Mouse (Mus musculus) liver, embryonic 13.5 days (tissue): Measurements from ENCODE around the gene Nes. TPM values are rescaled to one million over a fixed set of nuclear protein-coding genes. Genes with fewer than 3 reads are reported as not detected.

ENCODE experiments used
- ATAC-seq: fragments of 200-750 bp; cut with Nextera tagmentation; 2 replicates; pipeline ENCODE4 v1.8.0; 2017; ENCODE audit warnings: low read depth, mild to moderate bottlenecking, moderate number of reproducible peaks, moderate library complexity
- DNase-seq: peaks from one replicate; pipeline ENCODE4 v3.0.0; 2022
- H3K27ac ChIP-seq: fragments of 300-500 bp; sonication (generic); 2 replicates; pipeline ENCODE4 v1.5.1; 2015; ENCODE audit warnings: moderate library complexity, mild to moderate bottlenecking, inconsistent platforms
- H3K27me3 ChIP-seq: fragments of 300-500 bp; sonication (generic); 2 replicates; pipeline ENCODE4 v1.6.1; 2015; ENCODE audit warnings: mild to moderate bottlenecking, inconsistent platforms
- H3K36me3 ChIP-seq: fragments of 300-500 bp; sonication (generic); 2 replicates; pipeline ENCODE4 v1.6.1; 2015; ENCODE audit warnings: mild to moderate bottlenecking, inconsistent platforms
- H3K4me1 ChIP-seq: fragments of 300-500 bp; sonication (generic); replicated peaks from 2 replicates; pipeline ENCODE4 v1.6.1; 2015; ENCODE audit warnings: inconsistent platforms
- H3K4me2 ChIP-seq: fragments of 300-500 bp; sonication (generic); 2 replicates; pipeline ENCODE4 v1.6.1; 2015; ENCODE audit warnings: inconsistent platforms, mild to moderate bottlenecking, moderate library complexity
- H3K4me3 ChIP-seq: fragments of 300-500 bp; sonication (generic); replicated peaks from 2 replicates; pipeline ENCODE4 v1.5.1; 2015; ENCODE audit warnings: mild to moderate bottlenecking, inconsistent platforms
- H3K9ac ChIP-seq: fragments of 300-500 bp; sonication (generic); 2 replicates; pipeline ENCODE4 v1.6.1; 2015; ENCODE audit warnings: mild to moderate bottlenecking, inconsistent platforms
- H3K9me3 ChIP-seq: fragments of 300-500 bp; sonication (generic); replicated peaks from 2 replicates; pipeline ENCODE4 v1.6.1; 2016; ENCODE audit warnings: inconsistent platforms
- WGBS: fragments of 180-500 bp; shearing (Covaris S2); methylation state at CpG from one replicate; pipeline ENCODE4 v1.1.7; 2015; ENCODE audit not compliant: insufficient replicate concordance; 5-methylcytosine and 5-hydroxymethylcytosine counted together
- polyA plus RNA-seq: library from polyadenylated mRNA; unstranded; fragments of >200 nt; fragmentation: Nextera tagmentation; extraction: Ambion mirVana; gene quantifications from 2 replicates; pipeline ENCODE4 v1.2.1, GENCODE M21; 2015

Nes gene
- 2.6 and 2.8 TPM in 2 replicates for polyA plus RNA-seq

GRCm38 (mm10) chr3:87970939-87971488 is at the start of gene Nes:
Nes (plus strand) TSS chr3:87971078.
- peaks cover 26% of the 10 kb centered on the region for H3K4me1 ChIP-seq
- H3K4me3 ChIP-seq = peak within 1 kb of the TSS; percentile 53
- no peaks in the 10 kb centered on the region for H3K9me3 ChIP-seq
- H3K9ac ChIP-seq = peak within 1 kb of the TSS; percentile 51
- peak within 1 kb of the TSS; percentile 61 for H3K4me2 ChIP-seq
- DNase-seq = no peak
- no peaks in the 10 kb centered on the region for H3K36me3 ChIP-seq
- 0 out of 2 replicates have a peak, but pooled peaks have one; percentile 20 for ATAC-seq
- no peak within 1 kb of the TSS for H3K27ac ChIP-seq
- peaks cover 81% of the 10 kb centered on the region for H3K27me3 ChIP-seq
- WGBS = under 1% methylated on average over 44 of the region's 44 CpGs

GRCm38 (mm10) chr3:87924996-87925395 is 45.9 kb upstream of the Nes start:
- peaks cover 62% of the 10 kb centered on the region for H3K36me3 ChIP-seq
- H3K9ac ChIP-seq = no peak overlapping the region
- H3K9me3 ChIP-seq = no peaks in the 10 kb centered on the region
- no peaks in the 10 kb centered on the region for H3K27me3 ChIP-seq
- 80% methylated on average over 7 of the region's 7 CpGs for WGBS
- peaks cover 24% of the 10 kb centered on the region for H3K4me1 ChIP-seq
- no peak overlapping the region for H3K4me2 ChIP-seq
- 0 out of 2 replicates have a peak overlapping the region, but pooled peaks have one; percentile 3 for H3K27ac ChIP-seq
- no peak overlapping the region for H3K4me3 ChIP-seq
- ATAC-seq (no peak), DNase-seq (no peak)

GRCm38 (mm10) chr3:87927452-87927851 is 43.4 kb upstream of the Nes start:
- H3K27ac ChIP-seq = no peak overlapping the region
- no peak overlapping the region for H3K9ac ChIP-seq
- ATAC-seq = no peak
- WGBS = 78% methylated on average over 5 of the region's 5 CpGs
- H3K4me2 ChIP-seq = no peak overlapping the region
- no peaks in the 10 kb centered on the region for H3K9me3 ChIP-seq
- H3K4me3 ChIP-seq = no peak overlapping the region
- H3K27me3 ChIP-seq = no peaks in the 10 kb centered on the region
- no peak for DNase-seq
- H3K4me1 ChIP-seq = peaks cover 32% of the 10 kb centered on the region
- peaks cover 65% of the 10 kb centered on the region for H3K36me3 ChIP-seq

DNA sequence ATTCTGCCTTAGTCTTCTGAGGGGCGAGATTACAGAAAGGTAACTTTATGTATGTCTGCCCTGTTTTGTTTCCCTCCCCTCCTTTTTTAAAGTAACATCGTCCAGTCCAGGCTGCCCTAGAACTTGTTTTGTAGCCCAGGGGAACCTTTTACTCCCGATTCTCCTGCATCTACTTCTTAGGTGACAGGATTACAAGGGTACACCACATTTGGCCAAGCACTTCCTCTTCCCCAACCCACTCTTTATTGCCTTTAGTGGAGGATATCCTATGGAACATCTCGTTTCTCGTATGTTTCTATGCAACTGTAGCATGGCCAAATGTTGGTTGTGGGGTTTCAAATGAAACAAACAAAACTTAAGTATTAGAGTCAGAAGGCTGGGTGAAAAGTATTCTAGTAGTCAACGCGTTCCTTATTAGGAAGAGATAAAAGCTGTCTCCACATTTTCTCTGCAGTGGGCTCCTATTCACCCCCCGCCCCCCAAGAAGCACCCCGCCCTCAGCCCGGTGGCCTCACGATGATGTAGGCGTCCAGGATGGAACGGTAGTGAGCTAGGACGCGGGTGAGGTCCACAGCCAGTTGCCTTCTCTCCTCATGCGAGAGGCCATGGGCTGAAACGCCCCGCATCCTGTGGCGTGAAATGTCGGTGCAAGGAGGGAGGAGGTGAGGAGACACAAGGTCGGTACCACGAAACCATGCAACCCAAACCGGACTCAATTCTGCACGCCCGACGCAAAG is 41.4 kb upstream of the Nes start:
- Histone ChIP-seq H3K36me3 (peaks cover 63% of the 10 kb centered on the region), H3K27ac (peak overlapping the region; percentile 88), H3K4me3 (peak overlapping the region; percentile 86), H3K9me3 (no peaks in the 10 kb centered on the region), H3K9ac (peak overlapping the region; percentile 87), H3K4me2 (peak overlapping the region; percentile 87), H3K27me3 (no peaks in the 10 kb centered on the region), H3K4me1 (peaks cover 46% of the 10 kb centered on the region)
- WGBS = 3% methylated on average over 26 of the region's 26 CpGs
- ATAC-seq (peak; percentile 61), DNase-seq (no peak)

DNA sequence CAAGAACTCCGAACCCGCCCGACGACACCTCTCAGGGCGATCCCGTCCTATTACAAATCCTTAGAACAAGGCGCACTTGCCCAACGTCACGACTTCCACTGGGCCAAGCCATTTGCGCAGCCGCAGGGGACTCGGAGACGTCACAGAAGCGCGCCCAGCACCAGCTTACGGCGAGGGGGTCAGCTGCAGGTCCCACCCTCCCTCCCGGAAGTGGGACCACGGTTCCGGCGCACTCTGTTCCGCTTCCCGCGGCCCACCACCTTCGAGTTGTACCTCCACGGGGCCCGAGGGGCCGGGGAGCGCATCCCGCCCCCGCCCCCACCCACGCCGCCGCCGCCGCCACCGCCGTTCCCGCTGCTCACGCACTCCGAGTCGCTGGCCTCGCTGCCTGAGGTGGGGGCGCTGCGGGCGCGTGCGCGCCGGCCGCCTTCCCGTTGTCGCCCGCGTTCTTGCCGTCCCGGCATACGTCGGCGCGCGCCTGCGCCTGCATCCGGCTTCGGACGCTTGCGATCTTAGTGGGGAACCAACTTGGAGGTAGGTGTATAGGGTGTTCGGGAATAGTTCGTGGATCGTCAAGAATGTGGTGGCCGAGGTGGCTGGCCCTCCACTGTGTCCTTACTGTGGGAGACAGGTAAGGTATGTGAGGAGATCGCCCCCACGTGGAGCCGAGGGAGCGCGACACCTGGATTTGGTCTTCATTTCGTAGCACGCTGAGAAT is 40.6 kb upstream of the Nes start, which contains the start of the genes Isg20l2 and Rrnad1:
TSS of gene Isg20l2 (plus strand) at position 237 of the 718 bp plus-strand sequence.
TSS of gene Rrnad1 (minus strand) at position 640 of the 718 bp plus-strand sequence.
- no peaks in the 10 kb centered on the region for H3K27me3 ChIP-seq

DNA sequence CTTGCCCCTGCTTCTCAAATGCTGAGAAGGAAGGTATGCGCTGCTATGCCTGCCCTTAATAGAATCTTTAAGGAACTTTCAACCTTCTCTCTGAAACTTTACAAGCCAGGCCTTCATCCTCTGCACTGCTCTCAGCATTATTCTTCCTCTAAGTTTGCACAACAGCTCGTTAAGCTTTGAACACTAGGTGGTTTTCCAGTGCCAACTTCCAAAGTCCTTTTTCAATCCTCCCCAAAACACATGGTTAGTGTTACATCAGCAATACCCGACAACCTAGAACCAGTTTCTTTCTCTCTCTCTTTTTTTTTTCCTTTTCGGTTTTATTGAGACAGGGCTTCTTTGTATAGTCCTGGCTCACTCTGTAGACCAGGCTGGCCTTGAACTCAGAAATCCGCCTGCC is 36.9 kb upstream of the Nes start:
- Histone ChIP-seq H3K4me2 (no peak overlapping the region), H3K36me3 (peaks cover 76% of the 10 kb centered on the region), H3K4me3 (no peak overlapping the region), H3K27ac (no peak overlapping the region), H3K27me3 (no peaks in the 10 kb centered on the region), H3K9me3 (no peaks in the 10 kb centered on the region), H3K4me1 (peaks cover 55% of the 10 kb centered on the region), H3K9ac (no peak overlapping the region)
- no peak for ATAC-seq
- 74% methylated on average over 5 of the region's 5 CpGs for WGBS
- no peak for DNase-seq

More for the DNA sequence above, 40.6 kb upstream of the Nes start, which contains the start of the genes Isg20l2 and Rrnad1:
- Histone ChIP-seq H3K27ac (peak within 1 kb of the TSS; percentile 88), H3K4me1 (peaks cover 52% of the 10 kb centered on the region), H3K9ac (peak within 1 kb of the TSS; percentile 87), H3K4me2 (peak within 1 kb of the TSS; percentile 87), H3K9me3 (no peaks in the 10 kb centered on the region), H3K36me3 (peaks cover 62% of the 10 kb centered on the region), H3K4me3 (peak within 1 kb of the TSS; percentile 86)
- ATAC-seq (peak; percentile 94), DNase-seq (peak; percentile 92)
- under 1% methylated on average over 76 of the region's 78 CpGs for WGBS

- no peak for ATAC-seq
- H3K27me3 ChIP-seq = no peaks in the 10 kb centered on the region
- no peak overlapping the region for H3K4me2 ChIP-seq
- H3K27ac ChIP-seq = no peak overlapping the region
- no peak overlapping the region for H3K9ac ChIP-seq
- peaks cover 80% of the 10 kb centered on the region for H3K36me3 ChIP-seq
- WGBS = 71% methylated on average over 4 of the region's 4 CpGs
- no peaks in the 10 kb centered on the region for H3K9me3 ChIP-seq
- H3K4me3 ChIP-seq = no peak overlapping the region
- H3K4me1 ChIP-seq = peaks cover 51% of the 10 kb centered on the region
- no peak for DNase-seq
Measured at GRCm38 (mm10) chr3:87934501-87934900, 36.4 kb upstream of the Nes start.

DNA sequence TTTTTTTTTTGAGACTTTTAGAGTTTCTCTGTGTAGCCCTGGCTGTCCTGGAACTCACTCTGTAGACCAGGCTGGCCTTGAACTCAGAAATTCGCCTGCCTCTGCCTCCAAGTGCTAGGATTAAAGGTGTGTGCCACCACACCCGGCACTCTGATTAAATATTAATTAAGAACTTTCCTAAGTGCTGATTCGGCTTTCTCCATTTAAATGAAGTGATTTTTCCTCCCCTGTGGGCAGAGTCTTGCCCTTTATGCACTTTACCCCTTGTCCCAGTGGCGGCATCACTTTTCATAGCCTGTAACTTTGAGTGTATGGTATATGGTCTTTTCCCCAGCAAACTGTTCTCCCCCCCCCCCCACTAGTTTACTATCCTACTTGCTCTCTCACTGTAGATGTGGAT is 35.7 kb upstream of the Nes start:
- H3K4me3 ChIP-seq = no peak overlapping the region
- DNase-seq (no peak), ATAC-seq (no peak)
- WGBS = 74% methylated on average over 4 of the region's 4 CpGs
- no peaks in the 10 kb centered on the region for H3K9me3 ChIP-seq
- no peak overlapping the region for H3K9ac ChIP-seq
- H3K27me3 ChIP-seq = no peaks in the 10 kb centered on the region
- no peak overlapping the region for H3K4me2 ChIP-seq
- H3K36me3 ChIP-seq = peaks cover 87% of the 10 kb centered on the region
- no peak overlapping the region for H3K27ac ChIP-seq
- H3K4me1 ChIP-seq = peaks cover 51% of the 10 kb centered on the region

DNA sequence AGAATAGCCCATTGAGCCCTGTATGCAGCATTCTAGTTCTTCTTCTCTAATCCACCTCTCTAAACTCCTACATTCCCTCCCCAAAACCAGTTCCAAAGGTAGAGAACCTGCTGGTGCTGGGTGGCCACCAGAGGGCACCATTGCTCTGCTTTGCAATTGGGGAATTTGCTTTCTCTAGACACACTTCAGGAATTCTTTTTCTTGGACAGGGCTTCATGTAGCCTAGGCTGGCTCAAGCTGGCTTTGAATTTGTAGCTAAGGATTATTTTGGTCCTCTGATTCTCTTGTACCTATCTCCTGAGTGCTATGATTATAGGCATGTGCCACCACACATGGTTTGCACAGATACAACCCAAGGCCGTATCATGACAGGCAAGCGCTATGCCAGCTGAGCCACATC is 35.1 kb upstream of the Nes start:
- DNase-seq (peak; percentile 40), ATAC-seq (no peak)
- no peak overlapping the region for H3K9ac ChIP-seq
- no peak overlapping the region for H3K4me3 ChIP-seq
- H3K4me1 ChIP-seq = peaks cover 49% of the 10 kb centered on the region
- no peak overlapping the region for H3K4me2 ChIP-seq
- peaks cover 92% of the 10 kb centered on the region for H3K36me3 ChIP-seq
- no peak overlapping the region for H3K27ac ChIP-seq
- no peaks in the 10 kb centered on the region for H3K9me3 ChIP-seq
- WGBS = 93% methylated on average over 2 of the region's 2 CpGs
- H3K27me3 ChIP-seq = no peaks in the 10 kb centered on the region

DNA sequence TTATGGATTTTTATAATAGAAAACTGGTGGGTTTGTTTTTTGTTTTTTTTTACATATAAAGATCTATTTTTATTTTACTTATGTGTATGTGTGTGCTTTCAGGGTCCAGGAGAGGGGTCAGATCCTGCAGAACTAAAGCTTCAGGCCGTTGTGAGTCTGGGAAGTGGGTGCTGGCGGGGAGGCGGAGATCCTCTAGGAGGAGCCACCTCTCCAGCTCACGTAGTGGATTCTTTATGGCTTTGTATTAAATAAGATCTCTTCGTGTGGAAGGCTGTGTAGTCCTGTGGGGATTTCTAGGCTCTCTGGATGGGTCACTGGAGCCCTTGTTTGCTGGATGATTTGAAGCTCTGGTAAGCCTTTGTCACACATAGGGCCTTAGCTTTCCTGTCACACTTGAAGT is 30.3 kb upstream of the Nes start:
- Histone ChIP-seq H3K9ac (no peak overlapping the region), H3K4me3 (no peak overlapping the region), H3K4me1 (peaks cover 9% of the 10 kb centered on the region), H3K36me3 (peaks cover 71% of the 10 kb centered on the region), H3K27me3 (peaks cover 15% of the 10 kb centered on the region), H3K4me2 (no peak overlapping the region), H3K9me3 (no peaks in the 10 kb centered on the region), H3K27ac (no peak overlapping the region)
- WGBS = 78% methylated on average over 5 of the region's 5 CpGs
- ATAC-seq (no peak), DNase-seq (no peak)

DNA sequence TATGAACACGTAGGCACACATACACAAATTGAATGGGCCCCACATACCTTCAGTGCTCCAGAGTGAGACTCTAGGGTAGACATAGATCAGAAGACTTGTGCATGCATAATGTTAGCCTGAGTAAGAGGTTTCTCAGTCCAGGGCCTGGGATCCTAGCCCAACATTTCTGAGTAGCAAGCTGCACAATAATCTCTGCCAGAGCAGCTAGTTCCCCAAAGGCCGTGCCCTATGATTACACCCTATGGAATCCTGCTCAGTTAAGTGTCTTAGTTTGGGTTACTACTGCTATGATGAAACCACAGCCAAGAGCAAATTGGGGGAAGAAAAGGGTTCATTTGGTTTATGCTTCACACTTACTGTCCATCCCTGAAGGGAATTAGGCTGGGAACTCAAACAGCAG is 28.4 kb upstream of the Nes start:
- no peak overlapping the region for H3K27ac ChIP-seq
- H3K36me3 ChIP-seq = peaks cover 53% of the 10 kb centered on the region
- H3K4me1 ChIP-seq = peaks cover 6% of the 10 kb centered on the region
- no peaks in the 10 kb centered on the region for H3K9me3 ChIP-seq
- H3K4me3 ChIP-seq = no peak overlapping the region
- DNase-seq (no peak), ATAC-seq (no peak)
- no peak overlapping the region for H3K9ac ChIP-seq
- H3K4me2 ChIP-seq = no peak overlapping the region
- peaks cover 34% of the 10 kb centered on the region for H3K27me3 ChIP-seq
- 84% methylated on average over 2 of the region's 2 CpGs for WGBS
